Mouse (Mus musculus) left cerebral cortex, postnatal 25 days (tissue): ENCODE measurements around the gene Prex1. TPM values are rescaled to one million over a fixed set of nuclear protein-coding genes. Genes with fewer than 3 reads are reported as not detected.

Experiments used
- DNase-seq, 2 experiments: peaks; one replicate each; pipeline ENCODE4 v3.0.0; 2022; ENCODE audit warnings: low spot score in 2 of 2, mixed read lengths in 1 of 2
- intact Hi-C: fragments of 180-260 bp; cut with DNase I; formaldehyde crosslinking; loops from one replicate; pipeline ENCODE4 v1.15.1; 2025
- total RNA-seq, 2 experiments: library from RNA; stranded (reverse); gene quantifications; 2 replicates each; pipeline ENCODE4 v1.2.3; 2021

Gene Prex1
- total RNA-seq, 2 experiments from 2014 or later: 115 to 120 TPM

GRCm38 (mm10) chr2:166647242-166647641 is 66.4 kb downstream of the Prex1 start:
- peak in 1 of 2 experiments; percentile 62 for DNase-seq
- intact Hi-C loops: no loop called here

- intact Hi-C loops: no loop called here
Observed at GRCm38 (mm10) chr2:166646434-166647088, 67.1 kb downstream of the Prex1 start.

GRCm38 (mm10) chr2:166644816-166645215 is 68.8 kb downstream of the Prex1 start:
- intact Hi-C loops: loop anchor here (5.0 kb wide), 1 partner anchor 82 kb away; no protein-coding TSS in a partner anchor
- DNase-seq: no peak

More at GRCm38 (mm10) chr2:166646434-166647088, 67.1 kb downstream of the Prex1 start:
- DNase-seq: peak in 1 of 2 experiments; percentile 49

- DNase-seq: peak; percentile 62 to 90
- intact Hi-C loops: loop anchor here (2.0 to 5.0 kb wide), 2 partner anchors 22 to 85 kb away; no protein-coding TSS in a partner anchor
Observed at GRCm38 (mm10) chr2:166642581-166642987, 71.0 kb downstream of the Prex1 start.

GRCm38 (mm10) chr2:166639750-166640149 is 73.9 kb downstream of the Prex1 start:
- intact Hi-C loops: loop anchor here (5.0 kb wide), 1 partner anchor 88 kb away; no protein-coding TSS in a partner anchor
- DNase-seq: peak in 1 of 2 experiments; percentile 70

- no peak for DNase-seq
- intact Hi-C loops: no loop called here
Observed at GRCm38 (mm10) chr2:166638947-166639641, 74.5 kb downstream of the Prex1 start.

- no peak for DNase-seq
- intact Hi-C loops: no loop called here
Observed at GRCm38 (mm10) chr2:166638079-166638800, 75.4 kb downstream of the Prex1 start.

GRCm38 (mm10) chr2:166637673-166637990 is 76.0 kb downstream of the Prex1 start:
- no peak for DNase-seq
- intact Hi-C loops: loop anchor here (2.0 kb wide), 1 partner anchor 75 kb away; the partner anchor contains the start of gene Prex1

GRCm38 (mm10) chr2:166636867-166637672 is 76.6 kb downstream of the Prex1 start:
- peak; percentile 66 to 86 for DNase-seq
- intact Hi-C loops: loop anchor here (2.0 kb wide), 1 partner anchor 76 kb away; the partner anchor contains the start of gene Prex1

- no peak for DNase-seq
- intact Hi-C loops: no loop called here
Observed at GRCm38 (mm10) chr2:166635521-166635920, 78.1 kb downstream of the Prex1 start.

GRCm38 (mm10) chr2:166632571-166633361 is 80.9 kb downstream of the Prex1 start:
- intact Hi-C loops: loop anchor here (5.0 kb wide), 1 partner anchor 35 kb away; no protein-coding TSS in a partner anchor
- peak; percentile 62 to 73 for DNase-seq

GRCm38 (mm10) chr2:166631621-166632171 is 81.9 kb downstream of the Prex1 start:
- DNase-seq: no peak
- intact Hi-C loops: loop anchor here (5.0 kb wide), 1 partner anchor 36 kb away; no protein-coding TSS in a partner anchor

- intact Hi-C loops: loop anchor here (5.0 kb wide), 1 partner anchor 36 kb away; no protein-coding TSS in a partner anchor
- no peak for DNase-seq
Observed at GRCm38 (mm10) chr2:166631189-166631588, 82.4 kb downstream of the Prex1 start.

- intact Hi-C loops: loop anchor here (5.0 kb wide), 1 partner anchor 37 kb away; no protein-coding TSS in a partner anchor
- DNase-seq: peak; percentile 56 to 70
Observed at GRCm38 (mm10) chr2:166629941-166630674, 83.5 kb downstream of the Prex1 start.

- intact Hi-C loops: no loop called here
- no peak for DNase-seq
Observed at GRCm38 (mm10) chr2:166627578-166627977, 86.1 kb downstream of the Prex1 start.

- intact Hi-C loops: no loop called here
- DNase-seq: no peak
Observed at GRCm38 (mm10) chr2:166625219-166625618, 88.4 kb downstream of the Prex1 start.

- intact Hi-C loops: no loop called here
- DNase-seq: peak; percentile 40 to 54
Observed at GRCm38 (mm10) chr2:166623081-166623567, 90.5 kb downstream of the Prex1 start.
